Mouse (Mus musculus) embryo, embryonic 11 days (tissue): ENCODE data around the gene Cntnap1.
"Not testable (repeated sequence)": the region's sequence is repeated elsewhere in the genome, so short reads cannot be mapped to it uniquely, and the experiment has no call there.

Source experiments
- DNase-seq: peaks from one replicate; pipeline ENCODE4 v3.0.0-alpha.2; 2015

Cntnap1 gene

DNA sequence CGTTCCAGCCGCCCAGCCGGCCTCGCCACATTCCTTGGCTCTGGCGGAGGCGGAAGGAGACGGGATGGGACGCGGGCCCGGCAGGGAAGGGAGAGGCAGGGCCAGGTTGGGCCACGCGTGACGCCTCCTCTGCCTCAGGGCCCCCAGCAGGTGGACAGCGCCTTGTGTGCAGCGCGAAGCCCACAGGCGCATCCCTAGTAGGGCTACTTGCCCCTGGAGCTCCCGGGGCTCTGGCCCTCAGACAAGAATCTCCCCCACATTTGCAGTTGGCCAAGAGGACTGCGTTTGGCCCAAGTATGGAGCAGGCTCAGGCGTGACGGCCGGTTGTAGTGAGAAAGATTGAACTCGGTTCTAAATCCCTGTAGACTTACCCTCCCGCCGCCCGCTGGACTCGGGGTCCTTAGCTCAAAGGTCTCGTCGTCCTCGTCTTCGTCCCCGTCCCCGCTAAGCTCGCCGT, at the start of gene Cntnap1:
Gene Cntnap1, plus strand, starts transcription at position 170 of the 457 bp plus-strand sequence.
- peak; percentile 40 for DNase-seq

DNA sequence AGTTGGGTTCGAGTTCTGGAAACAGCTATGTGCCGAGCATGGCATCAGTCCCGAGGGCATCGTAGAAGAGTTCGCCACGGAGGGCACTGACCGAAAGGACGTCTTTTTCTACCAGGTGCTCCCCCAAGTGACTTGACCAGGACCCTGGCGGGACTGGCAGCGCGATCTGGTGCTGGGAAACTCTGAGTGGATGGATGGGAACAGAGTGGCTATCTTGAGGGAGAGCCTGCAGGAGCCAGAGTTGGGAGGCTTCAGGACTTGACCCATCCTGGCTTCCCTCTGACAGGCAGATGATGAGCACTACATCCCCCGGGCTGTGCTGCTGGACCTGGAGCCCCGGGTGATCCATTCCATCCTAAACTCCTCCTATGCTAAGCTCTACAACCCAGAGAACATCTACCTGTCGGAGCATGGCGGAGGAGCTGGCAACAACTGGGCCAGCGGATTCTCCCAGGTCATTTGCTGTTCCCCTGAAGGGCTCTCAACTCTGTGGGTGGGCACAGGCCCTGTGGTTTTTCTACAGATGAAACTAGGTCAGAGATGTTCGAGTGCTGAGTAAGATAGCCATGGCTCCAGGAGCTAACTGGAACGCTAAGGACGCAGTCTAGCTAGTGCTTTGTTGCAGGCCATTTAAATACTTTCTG, 49.7 kb upstream of the Cntnap1 start:
- DNase-seq = no peak

DNA sequence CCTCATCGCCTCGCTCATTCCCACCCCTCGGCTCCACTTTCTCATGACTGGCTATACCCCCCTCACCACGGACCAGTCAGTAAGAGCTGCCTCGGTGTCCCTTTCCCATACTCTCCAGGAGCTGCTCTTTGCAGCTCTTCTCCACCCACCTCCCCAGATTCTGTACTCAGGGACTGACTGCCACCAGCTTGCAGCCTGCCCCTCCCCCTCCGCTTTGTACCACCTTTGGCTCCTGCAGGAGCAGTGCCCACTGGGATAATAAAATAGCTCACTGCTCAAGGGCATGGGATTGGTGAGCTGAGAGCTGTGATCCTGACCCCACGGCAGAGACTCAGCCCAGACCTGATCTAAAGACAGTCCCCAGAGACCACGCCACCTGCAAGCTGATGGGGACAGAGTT, 45.8 kb upstream of the Cntnap1 start:
- not testable (repeated sequence) for DNase-seq

DNA sequence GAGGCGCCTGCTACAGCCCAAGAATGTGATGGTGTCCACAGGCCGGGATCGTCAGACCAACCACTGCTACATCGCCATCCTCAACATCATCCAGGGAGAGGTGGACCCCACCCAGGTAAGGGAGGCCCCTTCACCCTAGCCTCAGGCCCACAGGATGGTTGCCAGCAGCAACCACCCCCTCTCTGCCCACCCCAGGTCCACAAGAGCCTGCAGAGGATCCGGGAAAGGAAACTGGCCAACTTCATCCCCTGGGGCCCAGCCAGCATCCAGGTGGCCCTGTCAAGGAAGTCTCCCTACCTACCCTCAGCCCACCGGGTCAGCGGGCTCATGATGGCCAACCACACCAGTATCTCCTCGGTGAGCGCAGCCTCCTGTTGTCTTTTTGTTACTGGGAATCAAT, 45.3 kb upstream of the Cntnap1 start:
- DNase-seq = not testable (repeated sequence)

DNA sequence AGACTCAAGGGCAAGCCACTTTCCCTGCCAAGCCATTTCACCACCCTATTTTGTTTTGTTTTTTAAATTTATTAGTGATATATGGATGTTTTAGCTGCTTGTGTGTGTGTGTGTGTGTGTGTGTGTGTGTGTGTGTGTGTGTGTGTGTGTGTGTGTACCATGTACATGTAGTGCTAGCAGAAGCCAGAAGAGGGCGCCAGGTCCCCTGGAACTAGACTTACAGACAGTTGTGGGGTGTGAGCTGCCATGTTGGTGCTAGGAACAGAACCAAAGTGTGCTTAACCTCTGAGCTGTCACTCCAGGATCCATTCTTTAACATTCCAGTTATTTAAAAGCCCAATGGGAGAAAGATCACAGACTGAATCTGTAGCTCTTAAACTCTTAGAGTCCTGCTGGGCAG, 43.2 kb upstream of the Cntnap1 start:
- no peak for DNase-seq

DNA sequence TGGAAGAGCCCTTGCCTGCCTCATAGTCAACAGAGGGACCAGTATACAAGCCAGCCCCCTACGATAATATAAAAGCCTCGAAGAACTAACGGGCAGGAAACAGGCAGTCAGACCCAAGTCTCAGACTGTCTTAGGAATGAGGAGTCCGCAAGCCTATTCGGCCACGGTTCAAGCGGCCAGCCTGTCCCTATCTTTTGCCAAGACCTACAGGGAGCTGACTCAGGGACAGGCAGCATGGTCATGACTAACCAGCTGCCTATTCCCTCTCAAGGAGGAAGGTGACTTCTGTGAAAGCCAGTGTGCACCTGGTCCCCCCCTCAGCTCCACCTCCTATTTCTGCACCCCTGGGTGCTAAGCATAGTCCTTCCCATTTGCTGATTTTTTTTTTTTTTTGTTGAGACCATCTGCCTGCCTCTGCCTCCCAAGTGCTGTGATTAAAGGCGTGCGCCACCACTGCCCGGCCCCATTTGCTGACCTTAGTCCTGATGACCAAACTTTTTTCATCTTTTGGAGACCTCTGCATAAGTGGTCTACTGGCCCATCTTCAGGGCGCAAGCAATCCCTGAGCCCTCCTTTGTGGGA, 41.2 kb upstream of the Cntnap1 start:
- DNase-seq = no peak

DNA sequence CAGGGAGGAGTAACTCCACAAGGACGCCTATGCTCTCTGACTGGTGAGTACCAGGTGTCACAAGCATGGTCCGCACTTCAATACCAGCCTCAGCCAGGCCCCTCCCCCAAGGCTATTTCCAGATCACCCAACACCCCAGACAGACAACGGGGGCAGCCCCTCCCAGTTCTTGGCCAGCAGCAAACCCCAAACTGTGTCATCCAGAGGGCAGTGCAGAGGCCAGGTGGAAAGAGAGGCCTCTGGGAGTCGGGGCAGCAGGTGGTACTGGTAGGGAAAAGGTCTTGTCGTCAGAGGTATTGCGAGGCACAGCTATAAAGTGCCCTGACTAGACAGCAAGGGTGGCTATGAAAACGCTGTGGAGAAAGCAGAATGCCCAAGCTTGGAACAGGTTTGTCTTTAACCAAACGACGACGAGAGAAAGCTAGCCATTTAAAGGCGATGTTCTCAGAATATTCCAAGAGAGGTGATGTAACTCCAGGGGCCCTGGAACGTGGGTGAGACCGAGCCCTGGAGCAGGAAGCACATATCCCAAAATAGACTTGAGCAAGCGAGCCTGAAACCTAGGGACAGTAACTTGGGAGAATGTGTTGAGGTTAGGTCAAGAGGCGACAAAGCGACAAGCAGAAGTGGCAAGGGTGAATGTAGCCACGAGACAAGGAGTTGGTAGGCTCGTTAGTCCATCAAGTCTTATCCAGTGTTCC, 40.1 kb upstream of the Cntnap1 start:
- no peak for DNase-seq

DNA sequence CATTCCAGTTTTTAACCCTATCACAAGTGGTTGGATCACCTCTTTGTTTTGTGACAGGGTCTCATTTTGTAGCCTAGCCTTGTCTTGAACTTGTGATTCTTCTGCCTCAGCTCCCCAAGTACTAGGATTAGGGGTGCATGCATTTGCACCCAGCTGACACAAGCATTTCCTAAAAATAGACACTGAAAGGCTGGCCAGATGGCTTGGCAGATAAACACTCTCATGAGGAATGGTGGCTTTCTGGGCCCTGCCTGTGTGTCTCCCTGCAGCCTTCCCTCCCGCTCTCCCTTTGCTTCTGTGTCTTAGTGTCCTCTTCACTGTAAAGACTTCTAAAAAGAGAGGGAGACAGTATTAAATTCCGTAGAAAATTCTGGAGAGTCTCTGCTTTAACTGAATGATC, 39.1 kb upstream of the Cntnap1 start:
- no peak for DNase-seq

DNA sequence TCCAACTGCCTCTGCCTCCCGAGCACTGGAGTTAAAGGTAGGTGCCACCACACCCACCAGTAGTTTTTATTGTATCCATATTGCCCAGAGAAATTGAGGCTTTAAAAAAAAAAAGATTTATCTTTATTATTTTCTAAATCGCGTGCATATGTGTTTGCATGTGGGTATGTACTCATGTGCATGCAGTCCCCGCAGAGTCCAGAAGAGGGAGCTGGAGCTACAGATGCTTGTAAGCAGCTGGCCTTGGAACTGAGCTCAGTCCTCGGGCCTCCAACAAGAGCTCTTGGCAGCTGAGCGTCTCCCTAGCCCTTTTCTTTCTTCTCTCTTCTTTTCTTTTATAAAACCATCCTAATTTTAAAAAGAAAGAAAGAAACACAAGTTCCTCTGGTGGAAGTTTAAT, 38.6 kb upstream of the Cntnap1 start:
- peak; percentile 47 for DNase-seq

DNA sequence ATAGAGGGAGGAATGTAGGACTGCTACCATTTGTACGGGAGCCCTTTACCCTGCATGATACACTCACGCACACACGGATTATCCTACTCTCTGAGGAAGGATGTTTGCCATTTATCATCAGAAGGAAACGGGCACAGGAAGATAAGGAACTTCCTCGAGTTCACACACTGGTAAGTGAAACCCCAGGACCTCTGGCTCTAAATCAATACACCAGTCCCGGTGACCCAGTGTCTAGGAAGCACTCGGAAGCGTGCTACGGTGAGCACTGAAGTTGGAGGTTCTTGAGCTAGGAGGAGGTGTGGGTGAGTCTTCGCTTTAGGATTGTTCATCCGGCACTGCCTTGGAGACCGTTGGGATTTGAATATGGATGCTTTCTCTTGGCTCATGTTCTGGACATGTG, 37.3 kb upstream of the Cntnap1 start:
- no peak for DNase-seq

DNA sequence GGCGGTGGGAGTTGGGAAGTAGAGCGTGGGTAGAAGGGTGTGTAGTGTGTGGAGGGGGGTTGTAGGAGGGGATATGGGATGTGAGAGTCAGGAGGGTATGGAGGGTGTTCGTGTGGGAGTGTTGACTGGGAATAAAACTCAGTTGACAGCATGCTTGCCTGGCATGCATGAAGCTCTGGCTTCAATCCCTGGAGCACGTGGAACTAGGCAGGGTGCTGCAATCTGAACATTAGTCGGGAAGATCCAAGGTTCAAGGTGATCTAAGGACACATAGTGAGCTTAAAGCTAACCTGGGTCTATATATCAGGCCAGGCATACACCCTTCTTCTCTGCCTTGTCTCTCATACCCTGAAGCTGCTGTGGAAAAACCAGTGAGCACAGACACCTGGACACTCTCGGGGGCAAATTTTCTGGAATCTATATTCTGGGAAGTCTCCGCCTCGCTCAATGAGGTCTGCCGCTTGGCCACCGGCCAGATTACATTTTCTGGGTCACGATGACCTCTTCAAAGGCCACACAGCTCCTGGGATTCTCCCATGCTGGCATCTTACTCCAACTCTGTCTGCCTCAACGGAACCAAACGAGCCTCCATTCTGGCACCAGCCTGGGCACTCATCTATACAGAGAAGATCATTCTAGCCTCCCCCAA, 36.0 kb upstream of the Cntnap1 start:
- no peak for DNase-seq

DNA sequence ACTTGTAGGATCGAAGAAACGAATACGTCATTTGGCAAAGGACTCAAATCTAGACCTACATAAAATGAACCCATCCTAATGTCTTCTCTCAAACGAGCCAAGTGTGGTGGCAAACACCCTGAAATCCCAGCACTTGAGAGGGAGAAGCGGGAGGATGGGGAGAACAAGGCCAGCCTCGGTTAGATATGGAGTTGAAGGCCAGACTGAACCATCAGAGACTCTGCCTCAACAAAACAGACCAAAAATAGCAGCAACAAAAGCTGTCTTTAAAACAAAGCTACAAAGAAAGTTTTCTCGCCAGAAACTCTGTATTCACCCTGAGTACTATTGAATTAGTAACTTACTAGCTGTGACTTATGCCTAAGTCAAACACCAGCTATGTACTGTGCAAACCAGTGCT, 33.3 kb upstream of the Cntnap1 start:
- DNase-seq = no peak

DNA sequence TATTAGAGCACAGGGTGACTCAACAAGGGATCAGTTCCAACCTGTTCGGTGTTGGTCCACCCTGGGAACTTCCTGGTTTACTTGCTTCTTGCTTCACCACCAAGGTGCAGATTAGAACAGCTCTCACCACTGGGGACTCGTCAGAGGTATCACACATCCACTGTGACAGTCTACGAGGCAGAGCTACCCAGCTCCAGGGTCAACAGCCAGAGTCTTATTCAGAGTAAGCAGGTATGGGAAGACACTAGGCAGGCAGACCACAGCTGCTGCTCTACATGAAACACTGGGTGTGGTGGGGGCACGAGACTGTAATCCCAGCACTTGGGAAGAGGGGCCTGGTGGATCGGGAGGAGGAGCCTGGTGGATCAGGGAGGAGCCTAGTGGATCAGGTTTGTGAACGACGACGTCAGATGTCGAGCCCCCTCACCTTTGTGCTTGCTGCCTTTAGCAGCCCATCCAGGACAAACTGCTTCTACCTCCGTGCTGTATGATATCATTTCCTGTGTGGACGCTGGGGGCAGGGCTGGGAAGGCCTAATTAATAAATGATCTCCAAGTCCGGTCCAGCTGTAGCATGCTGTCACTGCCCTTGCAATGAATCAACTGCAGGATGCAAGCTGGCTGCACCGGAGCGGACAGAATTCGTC, 31.7 kb upstream of the Cntnap1 start:
- DNase-seq = peak; percentile 74

DNA sequence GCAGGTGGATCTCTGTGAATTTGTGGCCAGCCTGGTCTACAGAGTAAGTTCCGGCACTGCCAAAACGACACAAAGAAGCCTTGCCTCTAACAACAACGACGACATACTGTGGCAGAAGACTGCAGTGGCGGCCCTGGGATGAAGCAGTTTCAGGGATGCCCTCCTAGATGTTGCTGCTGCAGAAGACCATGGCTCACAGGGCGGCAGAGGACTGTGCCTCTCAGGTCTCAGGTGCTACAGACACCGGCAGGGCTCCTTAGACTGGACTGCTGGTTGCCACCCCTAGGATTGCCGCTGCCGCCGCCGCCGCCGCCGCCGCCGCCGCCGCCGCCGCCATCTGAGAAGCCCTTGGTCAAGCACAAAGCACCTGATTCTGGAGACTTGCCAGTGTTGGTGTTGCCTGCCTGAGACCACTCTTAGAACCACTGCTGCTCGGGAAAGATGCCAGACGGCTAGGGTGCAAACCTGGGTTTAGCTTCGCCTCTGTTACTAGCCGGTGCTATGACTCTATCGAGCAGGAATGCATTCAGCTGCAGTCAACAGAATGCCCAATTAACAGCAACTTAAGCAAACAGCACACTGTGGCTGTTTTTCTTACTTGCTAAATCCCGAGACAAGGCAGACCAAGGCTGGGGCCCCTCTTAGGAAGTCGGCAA, 30.0 kb upstream of the Cntnap1 start:
- no peak for DNase-seq

DNA sequence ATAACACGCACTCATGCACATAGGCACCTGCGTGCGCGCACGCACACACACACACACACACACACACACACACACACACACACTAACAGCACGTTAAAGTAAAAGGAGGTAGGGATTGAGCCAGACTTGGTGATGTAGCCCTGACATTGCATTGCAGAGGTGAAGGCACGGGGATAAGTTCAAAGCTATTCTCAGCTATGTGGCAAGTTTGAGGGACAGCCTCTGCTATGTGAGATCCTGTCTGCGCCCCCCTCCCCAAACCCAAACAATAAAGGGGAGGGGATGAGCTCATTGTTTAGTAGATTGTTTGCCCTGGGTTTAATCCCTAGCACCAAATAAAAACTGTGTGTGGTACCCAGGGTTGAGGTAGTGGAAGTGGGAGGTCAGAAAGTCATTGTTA, 29.2 kb upstream of the Cntnap1 start:
- no peak for DNase-seq

DNA sequence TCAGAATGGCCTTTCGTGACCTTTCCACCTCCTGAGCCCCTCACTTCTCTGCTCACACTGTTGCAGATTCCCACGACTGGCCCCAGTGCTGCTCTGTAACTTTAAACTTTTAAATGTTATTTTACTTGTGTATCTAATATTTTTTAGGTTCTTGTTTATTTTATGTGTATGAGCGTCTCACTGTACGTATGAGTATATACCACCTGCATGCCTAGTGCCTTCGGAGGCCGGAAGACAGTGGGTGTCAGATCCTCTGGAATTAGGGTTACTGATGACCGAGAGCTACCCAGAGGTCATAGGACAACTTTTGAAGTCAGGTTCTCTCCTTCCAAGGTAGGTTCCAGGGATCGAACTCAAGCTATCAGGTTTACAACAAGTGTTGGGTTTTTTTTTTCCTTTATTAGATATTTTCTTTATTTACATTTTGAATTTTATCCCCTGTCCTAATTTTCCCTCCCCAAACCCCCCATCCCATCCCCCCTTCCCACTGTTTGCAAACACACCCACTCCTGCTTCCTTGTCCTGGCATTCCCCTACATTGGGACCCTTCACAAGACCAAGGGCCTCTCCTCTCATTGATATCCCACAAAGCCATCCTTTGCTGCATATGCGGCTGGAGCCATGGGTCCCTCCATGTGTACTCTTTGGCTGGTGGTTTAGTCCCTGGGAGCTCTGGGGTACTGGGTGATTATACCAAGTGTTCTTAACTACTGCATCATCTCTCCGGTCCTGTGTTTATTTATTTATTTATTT, 27.9 kb upstream of the Cntnap1 start:
- no peak for DNase-seq

DNA sequence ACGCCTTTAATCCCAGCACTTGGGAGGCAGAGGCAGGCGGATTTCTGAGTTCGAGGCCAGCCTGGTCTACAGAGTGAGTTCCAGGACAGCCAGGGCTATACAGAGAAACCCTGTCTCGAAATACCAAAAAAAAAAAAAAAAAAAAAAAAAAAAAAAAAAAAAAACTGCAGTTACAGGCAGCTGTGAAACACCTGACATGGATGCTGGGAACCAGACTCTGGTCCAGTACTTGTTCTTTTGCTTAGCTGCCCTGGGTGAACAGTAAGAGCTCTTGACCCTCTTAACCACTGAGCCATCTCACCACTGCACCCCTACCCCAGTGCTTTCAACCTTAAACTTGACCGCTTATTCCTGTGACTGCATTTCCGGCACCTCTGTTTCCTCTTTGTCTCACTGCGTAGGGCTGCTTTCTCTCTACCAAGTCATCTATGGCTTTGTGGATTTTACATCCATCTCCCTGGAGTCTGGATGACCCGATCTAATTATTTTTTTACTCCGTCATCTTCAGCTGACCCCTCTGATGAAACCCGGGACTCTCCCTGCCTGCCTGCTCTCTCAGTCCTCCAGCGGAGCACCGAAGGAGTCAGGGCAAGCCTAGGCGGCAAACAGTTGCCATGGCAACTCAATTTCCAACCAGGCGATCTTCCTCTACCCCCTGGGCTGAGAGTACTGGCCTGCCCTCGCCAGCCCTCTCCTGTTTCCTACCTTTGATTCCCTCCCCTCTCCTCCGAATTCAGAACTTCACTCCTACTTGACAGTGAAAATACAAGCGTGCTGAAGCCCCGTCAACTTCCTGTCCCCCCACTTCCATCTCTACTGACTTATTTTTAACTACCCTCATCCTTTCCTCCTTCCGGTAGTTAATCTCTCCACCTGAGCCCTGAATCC, 26.7 kb upstream of the Cntnap1 start:
- peak; percentile 79 for DNase-seq

DNA sequence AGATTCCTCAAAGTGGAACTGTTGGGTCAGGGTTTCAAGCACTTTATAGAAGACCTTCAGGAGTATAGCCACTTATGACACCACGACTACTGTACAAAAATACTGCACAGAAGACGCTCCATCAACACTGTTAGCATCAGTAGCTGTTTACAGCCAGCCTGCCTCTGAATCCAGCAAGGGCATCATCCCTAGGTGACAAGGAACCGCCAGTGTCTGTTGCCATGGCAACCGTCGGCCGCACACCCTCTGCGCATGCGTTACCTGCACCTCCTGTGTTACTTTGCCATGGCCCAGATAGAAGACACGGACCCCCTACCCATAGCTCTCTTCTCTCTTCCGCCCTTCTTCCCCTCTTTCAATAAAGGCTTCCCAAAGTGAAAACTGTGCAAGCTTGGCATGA, 23.9 kb upstream of the Cntnap1 start:
- DNase-seq = peak; percentile 56

DNA sequence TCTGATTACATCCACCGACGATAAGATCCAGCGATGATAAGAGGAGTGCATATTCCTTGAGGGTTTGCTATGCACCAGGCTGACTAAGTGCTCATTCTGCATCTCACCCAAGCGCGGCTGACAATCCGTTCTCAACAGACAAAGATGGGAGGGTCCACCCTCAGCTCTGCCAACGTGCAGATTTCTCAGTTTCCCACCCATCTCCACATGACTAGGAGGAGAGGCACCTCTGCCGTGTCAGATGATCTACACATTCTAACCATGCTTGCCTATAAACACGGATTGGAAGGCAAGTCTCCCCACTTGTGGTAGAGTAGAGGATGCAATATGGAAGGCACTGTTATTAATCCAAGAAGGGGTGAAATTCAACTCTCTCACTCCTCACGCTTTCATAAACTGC, 21.6 kb upstream of the Cntnap1 start:
- no peak for DNase-seq

DNA sequence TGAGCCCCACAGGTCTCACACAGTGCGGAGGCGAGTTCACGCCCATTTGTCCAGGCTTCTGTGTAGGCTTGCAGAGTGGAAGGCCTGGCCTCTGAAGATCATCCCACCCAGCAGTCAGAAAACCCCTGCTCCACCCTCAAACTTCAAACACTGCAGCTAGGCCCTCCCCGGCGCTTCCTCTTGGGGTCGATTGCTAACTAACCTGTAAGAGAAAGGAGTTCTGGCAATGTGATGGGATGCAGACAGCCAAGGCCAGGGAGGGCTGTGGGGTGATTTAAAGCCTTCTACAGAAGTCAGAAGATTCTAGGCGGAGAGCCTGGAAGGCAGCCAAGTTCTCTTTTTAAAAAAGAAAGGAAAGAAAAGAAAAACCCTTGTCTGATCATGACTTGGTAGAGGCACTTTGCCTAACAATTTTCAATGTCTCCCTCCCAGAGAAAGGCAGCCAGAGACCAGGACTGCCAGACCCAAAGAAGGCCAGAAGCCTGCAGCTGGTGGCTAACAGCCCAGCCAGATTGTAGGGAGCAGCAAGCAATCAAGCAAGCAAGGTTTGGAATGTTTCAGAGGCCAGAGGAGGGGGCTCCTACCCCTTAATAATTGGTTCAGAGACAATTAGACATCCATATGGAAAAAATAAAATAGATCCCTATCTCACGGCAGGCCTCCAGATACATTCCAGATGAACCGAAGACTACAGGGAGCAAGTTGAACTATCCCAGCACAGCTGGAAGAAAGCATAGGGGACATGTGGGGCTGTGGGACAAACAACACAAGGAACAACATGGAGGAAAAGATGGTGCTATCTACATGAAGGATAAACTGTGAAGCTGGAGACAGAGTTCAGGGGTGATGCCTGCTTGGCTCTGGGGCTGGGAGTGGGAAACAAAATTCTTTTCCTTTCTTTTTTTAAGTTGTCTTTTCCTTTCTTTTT, 20.9 kb upstream of the Cntnap1 start:
- peak; percentile 38 for DNase-seq
